Mouse (Mus musculus): ENCODE measurements around the gene Nfyc. TPM values are rescaled to one million over a fixed set of nuclear protein-coding genes. Genes with fewer than 3 reads are reported as not detected.

Gene Nfyc
- total and polyA plus RNA-seq, 3 experiments: 39.5 to 178 (median 64.8) TPM

DNA sequence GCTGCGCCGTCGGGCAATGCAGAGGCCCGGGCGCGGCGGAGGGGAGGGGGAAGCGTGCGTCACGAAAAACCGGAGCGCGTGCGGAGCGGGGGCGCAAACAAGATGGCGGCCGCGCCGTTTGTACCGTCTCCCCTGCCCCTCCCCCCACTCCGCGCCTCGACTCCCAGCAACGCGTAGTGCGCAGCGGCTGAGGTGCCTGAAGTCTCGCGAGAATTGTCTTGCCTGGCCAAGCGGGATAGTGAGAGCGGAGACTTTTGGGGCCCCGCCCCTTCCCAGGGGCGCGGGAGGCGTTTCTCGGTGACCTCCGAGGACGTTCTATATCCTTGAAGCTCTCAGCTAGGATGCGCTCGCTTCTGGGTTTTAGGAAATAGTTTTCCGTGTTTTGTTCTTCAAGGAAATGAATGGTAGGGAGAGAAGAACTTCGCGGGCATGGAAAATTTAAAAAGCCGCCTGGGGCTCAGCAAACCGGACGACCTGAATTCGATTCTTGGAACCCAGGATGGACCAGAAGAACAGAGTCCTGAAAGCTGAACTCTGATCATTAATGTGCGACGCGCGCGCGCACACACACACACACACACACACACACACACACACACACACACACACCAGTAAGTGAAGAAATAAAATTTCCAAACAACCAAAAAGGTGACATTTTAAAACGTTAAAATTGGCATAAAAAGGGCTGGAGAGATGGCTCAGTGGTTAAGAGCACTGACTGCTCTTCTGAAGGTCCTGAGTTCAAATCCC is 5.6 kb downstream of the Nfyc start (continued):
- no peak for TF ChIP-seq USF2 (IDR thresholded peaks at IDR 0.05; ENCODE audit: borderline replicate concordance in 1 of 2, insufficient read depth in 1 of 2, low read depth in 1 of 2, low read length in 2 of 2)
- no peak for TF ChIP-seq MYB (IDR thresholded peaks at IDR 0.05; ENCODE audit: low read depth, low read length)
- TF ChIP-seq RCOR1 (IDR thresholded peaks at IDR 0.05; ENCODE audit: low read depth, low read length): no peak
- no peak for TF ChIP-seq GABPA (IDR thresholded peaks at IDR 0.05; ENCODE audit: low read depth, low read length)

DNA sequence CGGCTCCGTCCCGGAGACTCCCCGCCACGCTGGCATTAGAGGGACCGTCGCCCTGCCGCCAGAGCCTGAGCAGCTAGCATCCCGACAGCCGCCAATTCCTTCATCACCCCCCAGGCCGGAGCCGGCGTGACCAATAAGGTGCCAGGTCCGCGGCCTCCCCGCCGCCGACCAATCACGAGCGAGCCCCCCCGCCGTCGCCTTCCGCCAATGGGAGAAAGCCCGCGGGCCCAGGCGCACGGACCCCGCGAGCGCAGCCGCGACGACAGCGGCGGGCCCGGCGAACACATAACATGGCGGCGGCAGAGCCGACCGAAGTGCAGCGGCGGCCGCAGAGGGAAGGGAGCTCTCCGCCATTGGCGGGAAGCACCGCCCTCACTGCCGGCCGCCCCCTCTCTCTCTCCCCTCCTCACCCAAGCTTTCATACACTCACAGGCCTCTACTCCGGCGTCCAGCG is 6.2 kb downstream of the Nfyc start:
- Histone ChIP-seq H3K4me1 (ENCODE audit: control insufficient read depth in 1 of 2, insufficient read depth in 2 of 2, low read length in 2 of 2) (peaks cover 5 to 11% of the 10 kb centered on the region in 2 experiments; a peak in 3 of 4 replicates), H3K27me3 (ENCODE audit: control insufficient read depth in 1 of 2, insufficient read depth in 2 of 2, low read length in 2 of 2) (no peaks in the 10 kb centered on the region), H3K79me2 (ENCODE audit: control insufficient read depth, insufficient read depth, low read length, poor library complexity) (peaks cover 42% of the 10 kb centered on the region), H3K27ac (ENCODE audit: control insufficient read depth, low read depth, low read length) (peak overlapping the region; percentile 95), H3K36me3 (ENCODE audit: control insufficient read depth in 1 of 2, insufficient read depth in 2 of 2, low read length in 2 of 2) (peaks cover 0 to 32% of the 10 kb centered on the region in 2 experiments; a peak in 2 of 4 replicates), H3K9me3 (replicated peaks; ENCODE audit: insufficient read depth, low read length) (no peaks in the 10 kb centered on the region), H3K4me3 (ENCODE audit: control insufficient read depth in 1 of 2, insufficient read depth in 1 of 2, low read depth in 2 of 2, low read length in 2 of 2) (peak overlapping the region; percentile 58 to 78), H3K9ac (ENCODE audit: control insufficient read depth, low read depth, low read length, poor library complexity, severe bottlenecking) (peak overlapping the region; percentile 99)
- DNase-seq (ENCODE audit: low read depth, low spot score): peak; percentile 94
- no peak for TF ChIP-seq MYC (IDR thresholded peaks at IDR 0.05; ENCODE audit: low read depth, low read length)
- TF ChIP-seq BHLHE40 (IDR thresholded peaks at IDR 0.05; ENCODE audit: borderline replicate concordance, low read depth, low read length): no peak
- TF ChIP-seq ZMIZ1 (IDR thresholded peaks at IDR 0.05; ENCODE audit: low read depth, low read length): peak; percentile 87; the same call in 1 of the 2 replicates
- TF ChIP-seq POLR2A (IDR thresholded peaks at IDR 0.05; ENCODE audit: control insufficient read depth in 1 of 2, insufficient read depth in 1 of 2, low read depth in 1 of 2, low read length in 2 of 2, poor library complexity in 1 of 2): peak in 1 of 2 experiments; percentile 77; a peak in 3 of 4 replicates
- peak; percentile 47 for TF ChIP-seq NELFE (IDR thresholded peaks at IDR 0.05; ENCODE audit: low read depth, low read length)
- peak; percentile 64 for TF ChIP-seq NRF1 (IDR thresholded peaks at IDR 0.05; ENCODE audit: insufficient read depth, low read depth, low read length, poor library complexity, severe bottlenecking)
- peak; percentile 37; the same call in 1 of the 2 replicates for TF ChIP-seq TCF12 (IDR thresholded peaks at IDR 0.05; ENCODE audit: low read depth, low read length)

DNA sequence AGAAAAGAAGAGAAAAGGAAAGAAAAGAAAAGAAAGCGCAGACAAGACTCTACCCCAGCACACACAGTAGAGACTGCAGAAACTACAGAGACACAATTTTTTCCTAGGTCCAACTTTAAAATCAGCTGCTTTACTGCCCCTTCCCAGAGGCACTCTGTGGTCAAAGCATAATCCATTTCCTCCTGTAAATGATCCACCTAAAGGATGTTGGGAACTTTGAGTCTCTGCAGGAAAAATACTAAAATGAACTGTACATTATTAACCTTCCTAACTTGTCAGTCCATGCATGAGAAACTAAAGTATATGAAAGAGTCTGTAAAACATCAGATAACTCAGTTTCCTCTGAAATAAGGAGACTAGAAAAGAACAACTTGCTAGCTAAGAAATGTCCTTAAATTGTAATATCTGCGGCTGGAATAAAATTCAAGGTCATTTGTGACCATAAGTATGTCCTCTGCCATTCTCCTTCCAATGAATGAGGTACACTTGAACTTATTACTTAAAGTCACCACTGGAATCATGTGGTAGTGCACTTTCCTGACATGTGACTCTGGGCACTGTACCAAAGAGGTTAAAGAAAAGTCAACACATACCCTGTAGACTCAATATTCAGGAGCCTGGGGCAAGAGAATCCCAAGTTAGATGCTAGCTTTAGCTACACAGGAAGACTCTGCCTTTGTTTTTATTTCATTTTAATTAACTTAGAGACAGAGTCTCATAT is 9.0 kb downstream of the Nfyc start:
- Histone ChIP-seq H3K9me3 (replicated peaks; ENCODE audit: insufficient read depth, low read length) (no peaks in the 10 kb centered on the region), H3K9ac (ENCODE audit: control insufficient read depth, low read depth, low read length, poor library complexity, severe bottlenecking) (no peak overlapping the region), H3K27ac (ENCODE audit: control insufficient read depth, low read depth, low read length) (no peak overlapping the region), H3K27me3 (ENCODE audit: control insufficient read depth in 1 of 2, insufficient read depth in 2 of 2, low read length in 2 of 2) (no peaks in the 10 kb centered on the region), H3K79me2 (ENCODE audit: control insufficient read depth, insufficient read depth, low read length, poor library complexity) (peaks cover 62% of the 10 kb centered on the region), H3K36me3 (ENCODE audit: control insufficient read depth in 1 of 2, insufficient read depth in 2 of 2, low read length in 2 of 2) (peaks cover 3 to 34% of the 10 kb centered on the region in 2 experiments; a peak in 3 of 4 replicates), H3K4me3 (ENCODE audit: control insufficient read depth in 1 of 2, insufficient read depth in 1 of 2, low read depth in 2 of 2, low read length in 2 of 2) (no peak overlapping the region), H3K4me1 (ENCODE audit: control insufficient read depth in 1 of 2, insufficient read depth in 2 of 2, low read length in 2 of 2) (peaks cover 5 to 11% of the 10 kb centered on the region in 2 experiments; a peak in 3 of 4 replicates)
- no peak for DNase-seq (ENCODE audit: low read depth, low spot score)
- TF ChIP-seq USF1 (IDR thresholded peaks at IDR 0.05; ENCODE audit: low read depth, low read length) (peak; percentile 32; the same call in 1 of the 2 replicates), SIN3A (IDR thresholded peaks at IDR 0.05; ENCODE audit: low read length) (no peak)

Measured in MEL (cell line).